Mouse (Mus musculus) hindbrain, embryonic 14.5 days (tissue): ENCODE data around the gene Slc18a3. TPM values are rescaled to one million over a fixed set of nuclear protein-coding genes. Genes with fewer than 3 reads are reported as not detected.

ENCODE experiments used
- ATAC-seq: fragments of 200-750 bp; cut with Nextera tagmentation; 2 replicates; pipeline ENCODE4 v1.8.0; 2017; ENCODE audit warnings: moderate number of reproducible peaks, mild to moderate bottlenecking, moderate TSS enrichment, moderate library complexity; ENCODE audit not compliant: low FRiP score
- DNase-seq: peaks from one replicate; pipeline ENCODE4 v3.0.0-alpha.2; 2015; ENCODE audit warnings: low spot score
- H3K27ac ChIP-seq: fragments of 300-500 bp; sonication (generic); 2 replicates; pipeline ENCODE4 v1.5.1; 2014; ENCODE audit warnings: mild to moderate bottlenecking, moderate library complexity
- H3K27me3 ChIP-seq: fragments of 300-500 bp; sonication (generic); 2 replicates; pipeline ENCODE4 v1.6.1; 2014; ENCODE audit warnings: mild to moderate bottlenecking, low read length, mixed read lengths; ENCODE audit not compliant: control insufficient read depth, insufficient read depth
- H3K36me3 ChIP-seq: fragments of 300-500 bp; sonication (generic); replicated peaks from 2 replicates; pipeline ENCODE4 v1.6.1; 2014; ENCODE audit not compliant: control insufficient read depth, insufficient read depth
- H3K4me1 ChIP-seq: fragments of 300-500 bp; sonication (generic); replicated peaks from 2 replicates; pipeline ENCODE4 v1.6.1; 2014; ENCODE audit warnings: antibody characterized with exemption, low read length, mixed read lengths; ENCODE audit not compliant: control insufficient read depth, insufficient read depth
- H3K4me2 ChIP-seq: fragments of 300-500 bp; sonication (generic); replicated peaks from 2 replicates; pipeline ENCODE4 v1.6.1; 2014; ENCODE audit warnings: mild to moderate bottlenecking, moderate library complexity
- H3K4me3 ChIP-seq: fragments of 300-500 bp; sonication (generic); replicated peaks from 2 replicates; pipeline ENCODE4 v1.5.1; 2014; ENCODE audit warnings: mild to moderate bottlenecking, low read length
- H3K9ac ChIP-seq: fragments of 300-500 bp; sonication (generic); 2 replicates; pipeline ENCODE4 v1.6.1; 2014
- H3K9me3 ChIP-seq: fragments of 300-500 bp; sonication (generic); 2 replicates; pipeline ENCODE4 v1.6.1; 2016; ENCODE audit warnings: low read length; ENCODE audit not compliant: control insufficient read depth
- WGBS: fragments of 180-500 bp; shearing (Covaris S2); extraction: QIAGEN DNeasy Blood & Tissue Kit; methylation state at CpG from one replicate; pipeline ENCODE4 v1.1.7; 2014; 5-methylcytosine and 5-hydroxymethylcytosine counted together
- polyA plus RNA-seq: library from polyadenylated mRNA; unstranded; fragments of >200 nt; fragmentation: Nextera tagmentation; extraction: Ambion mirVana; gene quantifications from 2 replicates; pipeline ENCODE4 v1.2.1, GENCODE M21; 2014

The Slc18a3 gene
- polyA plus RNA-seq, 1 experiment from 2014 or later = 26.9 TPM

DNA sequence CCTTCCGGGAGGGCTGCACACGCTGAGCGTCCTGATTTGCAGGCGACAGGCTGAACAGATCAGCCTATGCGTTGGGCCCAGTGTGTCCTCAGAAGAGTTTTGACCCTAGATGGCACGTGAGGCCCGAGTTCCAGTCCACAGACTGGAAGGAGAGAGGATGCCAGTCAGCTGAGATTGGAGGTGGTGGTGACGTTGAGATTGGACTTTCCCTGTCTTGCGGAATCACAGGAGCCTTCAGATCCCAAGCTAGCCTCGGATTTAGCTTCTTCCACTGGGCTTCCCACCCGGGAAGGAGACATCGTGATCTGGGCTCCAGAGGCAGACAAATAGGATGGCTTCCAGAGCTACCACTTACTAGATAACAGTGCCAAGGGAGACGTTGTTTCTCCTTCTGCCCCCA is 1.2 kb upstream of the Slc18a3 start, which contains the start of gene Chat:
TSS of gene Chat (minus strand) at position 101 of the 400 bp plus-strand sequence.
- no peak for DNase-seq
- Histone ChIP-seq H3K27me3 (peaks cover 72% of the 10 kb centered on the region), H3K9ac (peak within 1 kb of the TSS; percentile 39), H3K4me1 (peaks cover 12% of the 10 kb centered on the region), H3K4me3 (peak within 1 kb of the TSS; percentile 38), H3K36me3 (no peaks in the 10 kb centered on the region), H3K4me2 (peak within 1 kb of the TSS; percentile 64), H3K9me3 (no peaks in the 10 kb centered on the region), H3K27ac (no peak within 1 kb of the TSS)
- WGBS = 19% methylated on average over 13 of the region's 13 CpGs
- ATAC-seq = no peak

DNA sequence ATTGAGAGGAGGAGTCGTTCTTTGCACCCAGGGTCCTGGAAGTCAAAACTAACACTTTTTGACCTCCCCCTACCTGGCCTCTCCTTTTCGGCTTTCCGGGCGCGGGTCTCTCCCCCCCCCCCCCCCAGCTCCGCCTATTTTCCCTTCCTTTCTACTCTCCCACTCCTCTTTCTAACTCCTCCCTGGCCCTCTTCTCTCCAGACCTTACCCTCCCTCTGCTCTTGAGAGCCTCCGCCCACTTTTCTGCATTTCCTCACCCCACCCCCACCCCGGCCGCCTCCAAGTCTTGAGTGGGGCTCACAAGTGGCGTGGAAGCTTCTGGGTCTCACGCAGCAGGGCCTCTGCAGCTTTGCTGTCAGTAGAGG is 838 bp upstream of the Slc18a3 start:
- peak overlapping the region; percentile 39; the same call in 1 of the 2 replicates for H3K9ac ChIP-seq
- H3K9me3 ChIP-seq = no peaks in the 10 kb centered on the region
- WGBS = 3% methylated on average over 8 of the region's 11 CpGs
- ATAC-seq (no peak), DNase-seq (no peak)
- H3K27me3 ChIP-seq = peaks cover 76% of the 10 kb centered on the region
- no peaks in the 10 kb centered on the region for H3K36me3 ChIP-seq
- peak overlapping the region; percentile 38 for H3K4me3 ChIP-seq
- H3K4me1 ChIP-seq = peaks cover 12% of the 10 kb centered on the region
- no peak overlapping the region for H3K27ac ChIP-seq
- peak overlapping the region; percentile 64 for H3K4me2 ChIP-seq

DNA sequence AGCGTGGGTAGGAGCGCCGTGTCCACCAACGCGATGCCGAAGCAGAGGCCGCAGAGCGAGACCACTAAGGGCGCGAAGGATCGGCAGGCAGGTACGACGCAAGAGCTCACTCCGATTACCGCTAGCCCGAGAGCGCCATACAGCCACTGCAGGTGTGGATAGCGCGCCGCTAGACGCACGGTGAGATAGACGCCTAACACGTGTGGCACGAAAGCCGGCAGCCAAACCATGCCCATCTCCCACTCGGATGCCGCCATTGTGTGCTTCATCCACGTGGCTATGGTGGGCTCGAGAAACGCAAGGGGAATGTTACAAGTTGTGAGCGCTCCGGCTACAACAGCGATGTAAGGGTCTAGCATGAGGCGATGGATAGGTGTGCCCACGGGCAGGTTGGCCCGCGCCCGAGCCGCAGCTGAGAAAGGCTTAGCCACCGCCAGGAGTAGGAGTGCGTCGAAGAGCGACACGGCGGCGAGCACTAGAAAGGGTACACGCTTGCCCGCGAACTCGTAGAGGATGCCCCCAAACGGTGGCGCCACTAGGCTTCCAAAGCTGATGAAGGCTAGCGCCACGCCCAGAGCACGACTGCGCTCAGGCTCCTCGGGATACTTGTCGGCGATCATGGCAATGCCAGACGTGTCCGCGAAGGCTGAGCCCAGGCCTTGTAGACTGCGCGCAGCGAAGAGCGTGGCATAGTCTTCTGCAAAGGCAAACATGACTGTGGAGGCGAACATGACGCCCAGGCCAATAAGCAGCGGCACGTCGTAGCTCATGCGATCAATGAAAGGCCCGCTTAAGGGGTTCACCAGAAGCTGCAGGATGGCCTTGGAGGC is 1.2 kb downstream of the Slc18a3 start:
- Histone ChIP-seq H3K4me1 (peaks cover 12% of the 10 kb centered on the region), H3K9ac (no peak overlapping the region; the same call in 1 of the 2 replicates), H3K9me3 (no peaks in the 10 kb centered on the region), H3K4me3 (peak overlapping the region; percentile 38), H3K27me3 (peaks cover 96% of the 10 kb centered on the region), H3K4me2 (peak overlapping the region; percentile 64), H3K27ac (no peak overlapping the region), H3K36me3 (no peaks in the 10 kb centered on the region)
- DNase-seq (no peak), ATAC-seq (no peak)
- WGBS = 3% methylated on average over 74 of the region's 74 CpGs

DNA sequence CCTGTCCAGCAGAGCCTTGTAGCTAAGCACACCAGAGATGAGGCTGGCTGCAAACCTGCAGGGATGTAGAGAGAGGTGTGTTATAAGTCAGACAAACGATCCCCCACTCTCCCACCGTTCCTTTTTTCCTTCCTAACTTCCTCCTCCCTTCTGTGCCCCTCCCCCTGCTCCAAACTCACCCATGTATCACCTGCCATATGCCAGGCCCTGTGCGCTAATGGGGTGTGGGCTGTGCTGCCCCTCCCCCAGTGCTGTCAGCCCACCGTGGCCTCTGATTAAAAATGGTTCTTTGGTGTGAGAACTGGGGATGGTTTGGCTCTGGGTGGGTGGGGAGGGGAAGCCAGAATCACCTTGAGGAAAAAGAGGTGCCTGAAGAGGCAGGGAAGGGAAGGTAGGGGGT is 12.1 kb downstream of the Slc18a3 start:
- Histone ChIP-seq H3K27ac (no peak overlapping the region), H3K9ac (no peak overlapping the region), H3K4me2 (no peak overlapping the region), H3K36me3 (no peaks in the 10 kb centered on the region), H3K4me3 (no peak overlapping the region), H3K4me1 (no peaks in the 10 kb centered on the region), H3K9me3 (no peaks in the 10 kb centered on the region), H3K27me3 (peaks cover 9% of the 10 kb centered on the region; the same call in 1 of the 2 replicates)
- no peak for DNase-seq
- WGBS = 28% methylated on average over 4 of the region's 4 CpGs
- ATAC-seq = no peak

DNA sequence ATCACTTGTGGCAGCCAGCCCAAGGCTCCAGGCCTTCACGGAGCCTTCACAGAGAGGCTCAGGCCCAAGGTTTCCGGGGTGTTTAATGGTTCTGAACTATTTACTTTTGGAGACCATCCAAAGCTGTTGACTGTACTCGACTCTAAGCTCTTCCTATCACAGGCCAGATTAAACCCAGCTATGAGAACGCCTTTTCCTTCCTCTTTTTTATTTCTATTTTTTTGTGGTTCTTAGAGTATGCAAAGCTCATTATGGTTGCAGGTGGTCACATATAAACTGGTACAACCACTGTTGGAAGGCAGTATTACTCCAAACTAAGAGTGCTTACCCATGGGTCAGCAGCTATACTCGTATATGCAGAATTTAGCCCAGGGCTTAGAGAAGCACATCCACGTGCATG is 17.7 kb downstream of the Slc18a3 start:
- no peak overlapping the region for H3K4me3 ChIP-seq
- no peak overlapping the region for H3K9ac ChIP-seq
- DNase-seq (no peak), ATAC-seq (no peak)
- no peak overlapping the region for H3K27ac ChIP-seq
- no peaks in the 10 kb centered on the region for H3K27me3 ChIP-seq
- H3K4me1 ChIP-seq = 0 out of 2 replicates have a peak, but pooled peaks cover 7% of the 10 kb centered on the region
- H3K36me3 ChIP-seq = no peaks in the 10 kb centered on the region
- 83% methylated on average over 6 of the region's 6 CpGs for WGBS
- no peak overlapping the region for H3K4me2 ChIP-seq
- H3K9me3 ChIP-seq = no peaks in the 10 kb centered on the region

DNA sequence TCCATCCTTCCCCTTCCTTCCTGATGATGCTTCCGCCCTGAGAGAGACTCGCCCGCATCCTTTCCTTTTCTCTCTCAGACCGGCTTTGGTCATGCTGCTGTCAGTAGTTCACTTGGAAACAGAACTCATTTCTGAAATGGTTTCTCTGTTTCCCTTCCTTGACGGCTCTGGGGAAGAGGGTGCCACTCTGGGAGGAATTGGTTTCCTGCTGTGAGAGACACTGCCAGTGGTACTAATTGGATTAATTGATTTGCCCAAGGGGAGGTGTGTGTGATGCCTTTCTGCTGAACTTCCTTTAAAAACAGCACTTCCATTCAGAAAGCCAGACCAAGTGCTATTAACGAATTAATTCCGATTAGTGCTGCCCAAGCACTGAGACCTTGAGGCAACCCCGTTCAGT is 21.2 kb downstream of the Slc18a3 start:
- no peak overlapping the region for H3K9ac ChIP-seq
- DNase-seq (no peak), ATAC-seq (no peak)

DNA sequence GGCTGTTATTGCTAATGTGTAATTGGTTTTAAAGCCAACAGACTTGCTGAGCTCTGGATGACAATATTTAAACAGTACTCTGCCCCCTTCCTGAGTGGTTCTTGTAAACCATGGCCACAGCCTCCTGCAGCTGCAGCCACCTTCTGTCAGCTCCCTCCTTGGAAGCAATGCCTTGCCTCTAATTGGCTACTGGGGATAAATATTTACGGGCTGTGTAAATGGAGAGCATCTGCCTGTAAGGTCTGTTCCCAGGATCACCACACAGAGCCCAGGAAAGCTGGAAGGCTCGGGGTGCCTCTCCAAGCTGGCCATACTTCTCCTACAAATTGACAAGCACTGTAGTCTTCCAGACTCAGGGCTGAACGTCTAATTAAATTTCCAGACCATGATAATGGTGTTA is 24.9 kb downstream of the Slc18a3 start:
- Histone ChIP-seq H3K4me1 (peaks cover 7% of the 10 kb centered on the region; the same call in 1 of the 2 replicates), H3K4me3 (no peak overlapping the region), H3K27ac (no peak overlapping the region), H3K9ac (no peak overlapping the region), H3K36me3 (no peaks in the 10 kb centered on the region), H3K9me3 (no peaks in the 10 kb centered on the region), H3K4me2 (no peak overlapping the region), H3K27me3 (no peaks in the 10 kb centered on the region)
- ATAC-seq (peak; percentile 59; the same call in 1 of the 2 replicates), DNase-seq (no peak)
- 21% methylated on average over 3 of the region's 3 CpGs for WGBS

More for the DNA sequence above, 21.2 kb downstream of the Slc18a3 start:
- Histone ChIP-seq H3K9me3 (no peaks in the 10 kb centered on the region), H3K27me3 (no peaks in the 10 kb centered on the region), H3K4me3 (no peak overlapping the region), H3K27ac (no peak overlapping the region), H3K4me2 (no peak overlapping the region), H3K4me1 (peaks cover 7% of the 10 kb centered on the region; the same call in 1 of the 2 replicates), H3K36me3 (no peaks in the 10 kb centered on the region)
- WGBS = 24% methylated on average over 8 of the region's 8 CpGs

DNA sequence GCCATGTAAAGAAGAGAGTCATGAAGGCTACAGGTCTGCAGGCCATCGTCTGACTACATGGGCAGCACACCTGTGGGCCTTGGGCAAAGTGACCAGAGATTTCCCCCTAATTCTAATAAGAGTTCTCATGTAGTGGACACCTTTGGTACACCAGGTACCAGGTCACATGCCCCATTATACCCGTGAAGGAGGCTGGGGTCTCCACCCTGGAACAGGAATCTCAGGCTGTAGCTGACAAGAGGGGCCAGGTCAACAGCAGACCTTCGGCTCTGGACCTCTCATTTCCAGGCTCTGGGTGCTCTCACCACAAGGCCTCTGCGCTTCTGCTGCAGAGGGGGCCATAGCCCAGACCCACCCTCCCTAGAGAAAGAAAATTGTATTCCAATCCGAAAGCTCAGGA is 25.3 kb downstream of the Slc18a3 start:
- WGBS = 79% methylated on average over 5 of the region's 5 CpGs
- Histone ChIP-seq H3K9me3 (no peaks in the 10 kb centered on the region), H3K9ac (no peak overlapping the region), H3K4me1 (peaks cover 7% of the 10 kb centered on the region; the same call in 1 of the 2 replicates), H3K27me3 (no peaks in the 10 kb centered on the region), H3K4me3 (no peak overlapping the region), H3K27ac (no peak overlapping the region), H3K4me2 (no peak overlapping the region), H3K36me3 (no peaks in the 10 kb centered on the region)
- ATAC-seq (no peak), DNase-seq (no peak)

DNA sequence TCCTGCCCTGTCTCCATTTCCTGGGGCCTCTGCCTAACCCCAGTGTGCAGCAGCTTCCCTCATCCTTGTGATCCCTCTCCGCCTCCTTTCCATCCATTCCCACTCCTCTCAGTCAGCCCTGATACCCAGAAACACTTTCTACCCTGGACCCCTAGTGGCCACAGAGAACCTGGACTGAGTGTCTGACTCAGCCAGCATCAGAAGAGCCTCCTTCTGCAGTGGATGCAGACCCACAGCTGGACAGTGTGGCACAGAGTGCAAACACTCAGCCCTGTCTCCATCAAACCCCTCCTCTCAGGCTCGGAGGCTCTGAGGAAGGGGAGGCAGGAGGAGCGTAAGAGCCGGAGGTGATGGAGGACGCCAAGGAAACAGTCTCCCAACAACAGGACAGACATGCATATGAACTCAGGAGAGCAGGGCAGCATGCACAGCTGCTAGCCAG is 27.3 kb downstream of the Slc18a3 start:
- ATAC-seq (no peak), DNase-seq (no peak)
- 14% methylated on average over 5 of the region's 5 CpGs for WGBS
- no peaks in the 10 kb centered on the region; the same call in 1 of the 2 replicates for H3K4me1 ChIP-seq
- H3K27me3 ChIP-seq = no peaks in the 10 kb centered on the region
- no peak overlapping the region for H3K4me3 ChIP-seq
- H3K9ac ChIP-seq = no peak overlapping the region
- no peaks in the 10 kb centered on the region for H3K36me3 ChIP-seq
- H3K4me2 ChIP-seq = no peak overlapping the region
- H3K9me3 ChIP-seq = no peaks in the 10 kb centered on the region
- no peak overlapping the region for H3K27ac ChIP-seq
